7 mouse cellular contexts compared by ENCODE assay signal in genomic region chr6:54254759-54255158, GRCm38 (mm10).
DNase-seq lines count a peak whose midpoint lies in the region; ATAC-seq and TF ChIP-seq lines count a peak whose summit lies in the region.

No protein-coding gene starts in this region.

- H3K9ac ChIP-seq in forebrain, embryonic 13.5 days, result peak overlapping the region; percentile 23; the same call in 1 of the 2 replicates

- peak; percentile 12 for DNase-seq in kidney, adult 2 months
- DNase-seq in kidney, adult 9 months, result no peak
- peak; percentile 9 for DNase-seq in CD4-positive helper T cell, adult 2 months (ENCODE audit: low read depth, low spot score)
- DNase-seq in gastrocnemius, postnatal 14 days, result no peak
- DNase-seq in thymus, adult 18-20 months, result no peak

- TF ChIP-seq POLR2A in kidney, adult 2 months (IDR thresholded peaks at IDR 0.05; ENCODE audit: low read depth, low read length), result no peak

- no peaks in the 10 kb centered on the region for H3K9me3 ChIP-seq in forebrain, embryonic 13.5 days (replicated peaks)

- peak; percentile 48 for TF ChIP-seq CTCF in kidney, adult 2 months (conservative IDR thresholded peaks at IDR 0.05; ENCODE audit: insufficient read depth, insufficient read length, low read depth, low read length)
- peak; percentile 41 for TF ChIP-seq CTCF in C2C12 (IDR thresholded peaks at IDR 0.05; ENCODE audit: control insufficient read depth, insufficient read depth, insufficient read length)

- H3K79me3 ChIP-seq in C2C12 (ENCODE audit: low read depth), result no peaks in the 10 kb centered on the region

- no peak overlapping the region for H3ac ChIP-seq in C2C12 (ENCODE audit: control insufficient read depth, insufficient read length, low read depth)

- intact Hi-C loops in gastrocnemius, postnatal 14 days (cut with DNase I; ENCODE audit: low total_unique reads), result loop anchor here (5.0 kb wide), 1 partner anchor 113 kb away; no protein-coding TSS in a partner anchor

- no peak overlapping the region for H3K4me3 ChIP-seq in kidney, adult 2 months (ENCODE audit: insufficient read depth, low read depth, low read length)
- no peak overlapping the region for H3K4me3 ChIP-seq in C2C12 (ENCODE audit: insufficient read depth, poor library complexity, severe bottlenecking)
- no peak overlapping the region for H3K4me3 ChIP-seq in forebrain, embryonic 13.5 days

- WGBS in kidney, adult 2 months, result 74% methylated on average over 6 of the region's 6 CpGs
- 65% methylated on average over 6 of the region's 6 CpGs for WGBS in forebrain, embryonic 13.5 days

- no peak overlapping the region for H3K4me2 ChIP-seq in forebrain, embryonic 13.5 days

- no peaks in the 10 kb centered on the region for H3K79me2 ChIP-seq in C2C12 (ENCODE audit: control insufficient read depth, insufficient read depth)

- no peaks in the 10 kb centered on the region for H3K27me3 ChIP-seq in kidney, adult 2 months (replicated peaks; ENCODE audit: control insufficient read depth, insufficient read depth, low read length)
- no peaks in the 10 kb centered on the region for H3K27me3 ChIP-seq in C2C12 (ENCODE audit: control insufficient read depth, insufficient read depth, insufficient read length)
- H3K27me3 ChIP-seq in forebrain, embryonic 13.5 days, result no peaks in the 10 kb centered on the region

- no peaks in the 10 kb centered on the region for H3K36me3 ChIP-seq in kidney, adult 2 months (ENCODE audit: control insufficient read depth, insufficient read depth, low read length)
- H3K36me3 ChIP-seq in C2C12 (ENCODE audit: control insufficient read depth, insufficient read depth), result no peaks in the 10 kb centered on the region
- H3K36me3 ChIP-seq in forebrain, embryonic 13.5 days (ENCODE audit: poor library complexity, severe bottlenecking), result no peaks in the 10 kb centered on the region

- H3K4me1 ChIP-seq in kidney, adult 2 months (ENCODE audit: control insufficient read depth, insufficient read depth, low read length), result no peaks in the 10 kb centered on the region
- peaks cover 31% of the 10 kb centered on the region for H3K4me1 ChIP-seq in forebrain, embryonic 13.5 days

- ATAC-seq in forebrain, embryonic 13.5 days, result no peak

- H3K27ac ChIP-seq in kidney, adult 2 months (ENCODE audit: insufficient read depth, low read depth, low read length), result no peak overlapping the region
- H3K27ac ChIP-seq in forebrain, embryonic 13.5 days, result no peak overlapping the region

TF ChIP-seq in C2C12, 6 proteins besides CTCF, POLR2A, EP300 and RAD21:
- TF ChIP-seq MAX (IDR thresholded peaks at IDR 0.05), result no peak

Comparison
In these comparisons a context has a peak if more than half of its experiments do, and no peak if none do; other contexts are left out.
1. DNase-seq: peak in kidney, adult 2 months (single experiment) and CD4-positive helper T cell, adult 2 months (single experiment); none in kidney, adult 9 months (single experiment), gastrocnemius, postnatal 14 days (single experiment) and thymus, adult 18-20 months (0 of 2).